Mouse (Mus musculus) kidney, postnatal 0 days (tissue): ENCODE measurements around the gene Vmn1r4. TPM values are rescaled to one million over a fixed set of nuclear protein-coding genes. Genes with fewer than 3 reads are reported as not detected.

Source experiments
- ATAC-seq: fragments of 200-750 bp; cut with Nextera tagmentation; replicated peaks from 2 replicates; pipeline ENCODE4 v1.8.0; 2017; ENCODE audit warnings: low read depth, moderate number of reproducible peaks, moderate TSS enrichment, moderate library complexity; ENCODE audit not compliant: low FRiP score
- DNase-seq: peaks from one replicate; pipeline ENCODE4 v3.0.0-alpha.2; 2016; ENCODE audit warnings: low spot score
- H3K27ac ChIP-seq: fragments of 300-500 bp; sonication (generic); 2 replicates; pipeline ENCODE4 v1.5.1; 2014; ENCODE audit warnings: mild to moderate bottlenecking
- H3K27me3 ChIP-seq: fragments of 300-500 bp; sonication (generic); 2 replicates; pipeline ENCODE4 v1.6.1; 2014; ENCODE audit warnings: low read length, mixed read lengths; ENCODE audit not compliant: insufficient read depth
- H3K36me3 ChIP-seq: fragments of 300-500 bp; sonication (generic); 2 replicates; pipeline ENCODE4 v1.6.1; 2014; ENCODE audit warnings: low read length, mixed read lengths; ENCODE audit not compliant: insufficient read depth
- H3K4me1 ChIP-seq: fragments of 300-500 bp; sonication (generic); replicated peaks from 2 replicates; pipeline ENCODE4 v1.6.1; 2014; ENCODE audit warnings: antibody characterized with exemption, low read length, mixed read lengths; ENCODE audit not compliant: insufficient read depth
- H3K4me2 ChIP-seq: fragments of 300-500 bp; sonication (generic); 2 replicates; pipeline ENCODE4 v1.6.1; 2014; ENCODE audit warnings: mild to moderate bottlenecking, low read length, moderate library complexity, mixed read lengths
- H3K4me3 ChIP-seq: fragments of 300-500 bp; sonication (generic); replicated peaks from 2 replicates; pipeline ENCODE4 v1.5.1; 2014; ENCODE audit warnings: low read depth, low read length
- H3K9ac ChIP-seq: fragments of 300-500 bp; sonication (generic); 2 replicates; pipeline ENCODE4 v1.6.1; 2014; ENCODE audit warnings: low read depth, low read length
- H3K9me3 ChIP-seq: fragments of 300-500 bp; sonication (generic); replicated peaks from 2 replicates; pipeline ENCODE4 v1.6.1; 2016; ENCODE audit warnings: low read length, inconsistent platforms, mixed read lengths
- CTCF ChIP-seq: IDR thresholded peaks from 2 replicates; pipeline ENCODE4 v1.5.1; 2016; ENCODE audit warnings: antibody characterized with exemption, low read depth, mild to moderate bottlenecking, moderate library complexity
- WGBS: fragments of 180-500 bp; shearing (Covaris S2); extraction: QIAGEN DNeasy Blood & Tissue Kit; methylation state at CpG from one replicate; pipeline ENCODE4 v1.1.7; 2014; 5-methylcytosine and 5-hydroxymethylcytosine counted together
- polyA plus RNA-seq: library from polyadenylated mRNA; unstranded; fragments of >200 nt; fragmentation: Nextera tagmentation; extraction: Ambion mirVana; gene quantifications from 2 replicates; pipeline ENCODE4 v1.2.1, GENCODE M21; 2015

Vmn1r4 gene
- polyA plus RNA-seq, 1 experiment from 2014 or later = 0.62 TPM

DNA sequence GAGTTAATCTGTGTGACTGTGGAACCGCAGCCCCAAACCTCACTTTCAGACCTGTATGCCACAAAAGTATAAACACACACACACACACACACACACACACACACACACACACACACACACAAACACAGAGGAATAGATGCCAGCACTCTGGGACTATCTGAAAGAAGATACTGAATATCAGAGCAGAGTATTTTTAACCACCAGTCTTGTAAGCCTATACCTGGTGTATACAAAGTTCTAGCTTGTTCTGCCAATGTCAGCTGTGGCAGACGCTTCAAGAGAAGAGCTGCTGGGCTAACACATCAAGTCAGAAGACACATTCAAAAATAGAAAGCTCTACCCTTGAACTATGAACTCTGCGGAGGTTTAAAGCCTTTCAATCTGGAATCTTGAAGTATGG is 24.2 kb upstream of the Vmn1r4 start:
- no peak for DNase-seq
- WGBS = 78% methylated on average over 3 of the region's 3 CpGs
- no peak for TF ChIP-seq CTCF
- no peak overlapping the region for H3K4me2 ChIP-seq
- no peak overlapping the region for H3K4me3 ChIP-seq
- no peak overlapping the region for H3K9ac ChIP-seq
- H3K27ac ChIP-seq = no peak overlapping the region
- H3K36me3 ChIP-seq = no peaks in the 10 kb centered on the region
- H3K4me1 ChIP-seq = peaks cover 11% of the 10 kb centered on the region
- ATAC-seq = no peak
- no peaks in the 10 kb centered on the region for H3K9me3 ChIP-seq
- H3K27me3 ChIP-seq = no peaks in the 10 kb centered on the region

DNA sequence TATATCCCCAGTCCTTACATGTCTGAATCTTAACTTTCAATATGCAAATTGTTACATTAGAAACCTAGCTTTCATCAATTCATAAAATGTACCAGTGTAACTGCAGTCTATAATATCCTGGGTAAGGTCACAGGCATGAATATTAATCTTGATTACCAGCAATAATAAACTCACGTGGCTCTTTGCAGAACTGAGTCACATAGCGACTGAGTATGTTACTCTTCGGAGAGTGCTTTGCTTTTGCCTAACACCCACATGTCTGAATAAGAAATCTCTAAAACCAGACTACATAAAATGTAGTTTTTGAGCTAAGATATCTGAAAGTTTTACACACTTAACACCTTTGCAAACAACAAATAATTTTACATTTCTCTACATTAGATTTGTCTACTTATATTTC is 22.5 kb upstream of the Vmn1r4 start:
- Histone ChIP-seq H3K27me3 (no peaks in the 10 kb centered on the region), H3K4me2 (0 out of 2 replicates have a peak overlapping the region, but pooled peaks have one; percentile 31), H3K9me3 (no peaks in the 10 kb centered on the region), H3K9ac (no peak overlapping the region), H3K4me3 (no peak overlapping the region), H3K36me3 (no peaks in the 10 kb centered on the region), H3K27ac (no peak overlapping the region), H3K4me1 (peaks cover 11% of the 10 kb centered on the region)
- TF ChIP-seq CTCF = no peak
- ATAC-seq (no peak), DNase-seq (no peak)
- WGBS = 66% methylated on average over 3 of the region's 3 CpGs

DNA sequence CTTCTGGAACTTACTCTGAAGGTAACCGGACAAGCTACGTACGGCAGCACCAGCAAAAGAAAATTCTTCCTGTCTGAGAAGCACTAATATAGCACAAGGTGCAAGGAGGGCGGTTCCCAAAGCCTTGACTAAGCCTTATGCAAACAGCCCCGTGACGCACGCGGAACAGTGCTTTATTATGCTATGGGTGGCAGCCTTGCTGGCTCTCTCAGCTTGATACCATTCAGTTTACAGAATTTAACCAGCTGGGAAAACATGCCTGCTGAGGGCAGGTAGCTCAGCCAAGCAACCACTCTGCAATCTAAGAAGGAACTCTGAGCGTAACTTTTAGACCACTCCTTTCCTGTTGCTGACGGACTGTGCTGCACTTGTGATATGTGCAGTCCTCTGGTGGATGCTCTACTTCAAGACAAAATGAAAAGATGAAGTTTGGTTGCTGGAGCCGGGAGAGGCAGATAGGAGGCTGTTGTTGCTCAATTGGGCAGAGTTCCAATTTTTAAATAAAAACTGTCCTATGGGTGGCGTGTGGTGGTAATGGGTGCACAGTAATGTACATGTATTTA is 21.9 kb upstream of the Vmn1r4 start:
- Histone ChIP-seq H3K4me1 (peaks cover 11% of the 10 kb centered on the region), H3K4me3 (peak overlapping the region; percentile 15), H3K9me3 (no peaks in the 10 kb centered on the region), H3K4me2 (peak overlapping the region; percentile 31; the same call in 1 of the 2 replicates), H3K27me3 (no peaks in the 10 kb centered on the region), H3K9ac (no peak overlapping the region), H3K36me3 (no peaks in the 10 kb centered on the region), H3K27ac (0 out of 2 replicates have a peak overlapping the region, but pooled peaks have one; percentile 6)
- peak; percentile 69 for ATAC-seq
- 38% methylated on average over 12 of the region's 12 CpGs for WGBS
- peak; percentile 31 for DNase-seq
- no peak for TF ChIP-seq CTCF

DNA sequence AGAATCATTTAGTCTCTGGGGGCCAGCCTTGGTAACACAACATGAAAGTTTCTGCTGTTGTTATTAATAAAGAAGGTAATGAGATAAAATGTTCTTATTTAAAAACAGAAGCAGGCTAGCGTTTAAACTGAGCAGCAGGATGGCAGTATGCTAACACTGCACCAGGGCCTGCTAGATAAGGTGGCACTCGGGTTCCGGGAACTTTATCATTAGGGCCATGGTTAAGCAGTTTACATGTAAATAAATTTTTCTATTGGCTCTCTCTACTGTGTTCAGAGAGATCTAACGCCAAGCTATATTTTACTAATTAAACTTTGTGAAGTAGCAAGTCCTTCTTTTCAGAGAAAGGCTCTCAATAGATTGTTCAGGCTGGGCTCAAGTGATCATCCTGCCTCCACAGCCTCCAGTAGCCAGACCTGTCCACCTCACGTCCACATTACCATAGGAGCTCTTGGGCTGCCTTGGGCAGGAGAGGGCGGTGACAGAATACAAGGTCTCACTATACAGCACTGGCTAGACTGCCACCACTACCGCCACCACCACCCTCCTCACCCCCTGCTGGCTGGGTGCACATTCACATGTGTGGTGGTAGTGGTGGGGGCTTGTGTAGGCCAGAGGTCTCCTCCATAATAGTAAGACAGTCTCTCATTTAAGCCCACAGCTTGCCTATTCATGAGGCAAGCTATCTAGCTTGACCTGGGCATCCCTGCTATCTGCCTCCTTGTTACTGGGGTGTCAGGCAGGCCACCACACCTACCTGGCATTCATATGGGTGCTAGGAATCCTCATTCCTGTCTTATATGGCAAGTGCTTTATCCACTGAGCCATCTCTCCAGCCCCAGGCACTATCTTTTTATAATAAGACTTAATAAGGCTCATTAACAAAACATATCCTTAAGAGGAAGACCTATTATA is 21.0 kb upstream of the Vmn1r4 start:
- no peak for TF ChIP-seq CTCF

DNA sequence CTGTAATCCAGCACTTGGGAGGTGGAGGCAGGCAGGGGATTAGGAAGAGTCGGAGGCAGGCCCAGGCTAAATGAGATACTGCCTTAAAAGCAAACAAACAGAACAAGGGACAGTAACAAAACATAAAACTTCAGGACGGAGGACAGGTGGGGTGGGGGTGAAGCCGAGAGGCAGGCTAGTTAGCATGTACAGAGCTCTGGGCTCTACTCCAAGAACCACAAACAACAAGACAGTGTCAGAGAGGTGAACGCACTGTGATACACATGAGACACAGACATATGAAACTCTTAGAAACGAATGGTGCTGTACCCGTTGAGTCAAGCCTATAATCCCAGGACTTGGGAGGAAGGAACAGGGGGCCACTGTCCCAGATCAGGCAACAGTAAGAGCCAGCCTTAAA is 20.0 kb upstream of the Vmn1r4 start:
- H3K36me3 ChIP-seq = no peaks in the 10 kb centered on the region
- no peak overlapping the region for H3K9ac ChIP-seq
- H3K27ac ChIP-seq = no peak overlapping the region
- WGBS = 20% methylated on average over 6 of the region's 6 CpGs
- TF ChIP-seq CTCF = no peak
- DNase-seq (peak; percentile 29), ATAC-seq (no peak)
- no peaks in the 10 kb centered on the region for H3K9me3 ChIP-seq
- H3K4me3 ChIP-seq = no peak overlapping the region
- H3K4me1 ChIP-seq = peaks cover 11% of the 10 kb centered on the region
- H3K27me3 ChIP-seq = no peaks in the 10 kb centered on the region
- no peak overlapping the region for H3K4me2 ChIP-seq

More for the DNA sequence above, 21.0 kb upstream of the Vmn1r4 start:
- Histone ChIP-seq H3K36me3 (no peaks in the 10 kb centered on the region), H3K27me3 (no peaks in the 10 kb centered on the region), H3K9ac (no peak overlapping the region), H3K4me2 (no peak overlapping the region), H3K4me1 (peaks cover 11% of the 10 kb centered on the region), H3K9me3 (no peaks in the 10 kb centered on the region), H3K4me3 (no peak overlapping the region), H3K27ac (no peak overlapping the region)
- ATAC-seq (no peak), DNase-seq (no peak)
- WGBS = 84% methylated on average over 7 of the region's 7 CpGs

DNA sequence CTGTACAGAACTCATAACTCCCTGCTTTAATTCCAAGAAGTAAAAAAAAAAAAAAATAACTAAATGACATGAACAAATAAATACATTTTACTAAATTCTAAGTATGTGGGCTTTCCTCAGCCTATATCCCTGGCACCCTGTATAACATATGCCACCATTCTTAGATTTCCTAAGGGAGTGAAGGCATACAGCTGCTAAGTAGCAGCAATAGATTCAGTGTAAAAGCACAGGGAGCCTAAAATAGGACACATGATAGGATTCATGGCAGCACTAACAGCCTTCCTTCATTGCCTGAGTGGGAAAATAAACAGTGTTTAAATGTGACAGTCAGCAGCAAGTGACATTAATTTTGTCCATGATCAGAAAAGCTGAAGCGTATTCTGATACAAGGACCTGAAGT is 19.5 kb upstream of the Vmn1r4 start:
- Histone ChIP-seq H3K4me2 (no peak overlapping the region), H3K4me1 (peaks cover 11% of the 10 kb centered on the region), H3K27me3 (no peaks in the 10 kb centered on the region), H3K9ac (no peak overlapping the region), H3K4me3 (no peak overlapping the region), H3K36me3 (no peaks in the 10 kb centered on the region), H3K27ac (no peak overlapping the region), H3K9me3 (no peaks in the 10 kb centered on the region)
- WGBS = 66% methylated on average over 1 of the region's 1 CpGs
- TF ChIP-seq CTCF = no peak
- ATAC-seq (no peak), DNase-seq (no peak)
